Mouse (Mus musculus) gastrocnemius, postnatal 4 days (tissue): Measurements from ENCODE around the gene Fat3. TPM values are rescaled to one million over a fixed set of nuclear protein-coding genes. Genes with fewer than 3 reads are reported as not detected.

Source experiments
- DNase-seq, 2 experiments: peaks; one replicate each; pipeline ENCODE4 v3.0.0; 2021 to 2022; ENCODE audit warnings: low spot score in 2 of 2, mixed read lengths in 2 of 2
- total RNA-seq, 2 experiments: library from RNA; stranded (reverse); gene quantifications; 2 replicates each; pipeline ENCODE4 v1.2.3; 2021

The Fat3 gene
- total RNA-seq, 2 experiments from 2014 or later = 4.1 to 5.6 TPM

DNA sequence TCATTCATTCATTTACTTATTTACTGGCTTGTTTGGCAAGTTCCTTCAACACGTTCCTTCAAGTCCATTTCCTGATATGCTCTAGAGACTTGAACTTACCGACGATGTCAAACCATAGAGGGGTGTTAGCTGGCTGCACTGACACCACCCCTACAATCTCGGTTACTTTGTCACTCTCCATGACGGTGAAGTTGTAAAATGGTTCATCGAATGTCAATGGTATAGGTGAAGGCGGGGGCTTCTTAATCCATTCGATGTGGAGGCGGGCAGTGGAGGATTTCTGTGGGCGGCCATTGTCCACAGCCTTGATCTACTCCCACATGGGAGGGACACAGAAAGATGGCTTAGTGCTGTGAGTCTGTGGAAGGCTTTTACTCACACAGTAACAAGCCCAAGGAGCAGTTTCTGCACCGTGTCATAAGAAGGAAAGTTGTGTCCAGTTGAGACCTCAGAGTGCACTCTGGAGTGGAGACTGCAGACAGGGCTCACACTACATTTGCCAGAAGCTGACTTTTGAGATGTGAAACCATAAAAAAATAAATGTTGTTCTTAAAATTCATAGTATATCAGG is 471.3 kb downstream of the Fat3 start:
- no peak for DNase-seq

DNA sequence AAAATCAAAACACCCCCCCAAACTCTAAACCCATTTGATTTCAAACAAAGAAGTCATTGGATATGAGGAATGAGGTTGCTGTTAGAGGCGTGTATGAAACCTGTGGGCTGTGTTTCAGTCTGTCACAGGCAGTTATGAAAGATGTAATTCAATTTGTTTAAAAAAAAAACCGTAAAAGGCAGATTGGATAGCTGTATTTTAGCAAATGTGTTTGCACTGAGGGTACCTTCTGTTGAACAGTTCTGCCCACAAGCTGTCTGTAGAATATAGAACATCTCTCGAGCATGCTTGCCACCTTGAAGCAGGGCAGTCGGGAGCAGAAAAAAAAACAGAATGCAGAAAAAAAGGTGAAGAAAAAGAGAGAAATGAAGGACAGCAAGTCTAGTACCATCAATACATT is 472.0 kb downstream of the Fat3 start:
- DNase-seq = no peak

DNA sequence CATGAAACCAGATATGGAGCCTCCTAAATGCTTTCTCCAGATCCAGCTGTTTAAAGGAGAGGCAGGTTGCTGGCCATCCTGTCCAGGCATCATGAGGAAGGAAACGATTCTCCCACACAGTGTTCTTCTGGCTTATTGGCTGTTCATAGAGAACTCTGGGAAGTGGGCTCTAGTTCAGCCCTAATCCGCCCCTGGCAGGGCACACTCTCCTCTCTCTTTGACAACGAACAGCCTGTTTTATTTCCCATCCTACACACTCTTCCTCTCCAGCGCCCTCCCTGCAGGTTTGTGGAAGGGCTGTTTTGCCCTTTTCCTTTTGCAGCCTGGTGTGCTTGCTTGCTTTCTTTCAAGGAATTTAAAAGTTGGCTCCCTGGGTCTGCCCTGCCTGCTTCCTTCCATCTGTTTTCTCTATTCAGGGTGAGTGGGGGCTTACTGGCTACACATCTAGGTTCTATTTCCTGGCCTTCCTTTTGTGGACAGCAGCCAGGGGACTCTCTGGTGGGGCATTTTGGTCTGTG is 472.6 kb downstream of the Fat3 start:
- peak in 1 of 2 experiments; percentile 37 for DNase-seq

DNA sequence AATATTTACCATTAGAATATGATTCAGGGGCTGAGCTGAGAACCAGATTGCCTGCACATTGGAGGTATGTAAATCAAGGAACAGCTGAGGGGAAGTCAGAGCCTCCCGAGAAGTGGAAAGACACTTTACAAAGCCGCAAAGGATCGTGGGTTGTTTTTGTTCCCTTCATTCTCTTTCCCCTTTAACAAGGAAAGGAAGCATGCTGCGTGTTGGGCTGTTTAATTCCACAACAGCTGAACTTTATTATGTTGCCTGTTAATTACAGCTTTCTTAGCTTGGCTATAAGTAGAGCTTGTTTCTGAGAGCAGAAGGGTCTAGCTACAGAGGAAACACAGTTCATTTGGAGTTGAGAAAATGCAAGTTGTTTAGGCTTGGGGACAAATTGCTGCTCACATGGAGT is 475.0 kb downstream of the Fat3 start:
- DNase-seq = no peak

DNA sequence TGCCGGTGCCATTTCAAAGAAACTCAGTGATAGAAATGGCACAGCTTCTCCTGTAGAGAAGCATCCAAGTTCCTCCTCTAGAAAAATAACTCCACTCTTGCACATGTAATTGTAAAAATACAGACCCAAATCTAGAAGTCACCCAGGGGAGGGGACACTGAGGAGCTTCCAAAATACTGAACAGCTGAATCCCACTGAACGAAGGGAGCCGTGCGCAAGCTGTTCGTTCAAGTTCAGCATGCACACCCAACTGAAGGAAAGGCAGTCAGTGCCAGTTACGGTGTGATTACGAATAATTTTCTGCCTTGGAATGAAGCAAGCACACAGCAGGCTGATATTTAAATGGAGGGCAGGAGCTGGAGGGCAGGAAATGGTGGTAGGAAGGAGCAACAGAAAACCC is 476.4 kb downstream of the Fat3 start:
- DNase-seq = no peak

DNA sequence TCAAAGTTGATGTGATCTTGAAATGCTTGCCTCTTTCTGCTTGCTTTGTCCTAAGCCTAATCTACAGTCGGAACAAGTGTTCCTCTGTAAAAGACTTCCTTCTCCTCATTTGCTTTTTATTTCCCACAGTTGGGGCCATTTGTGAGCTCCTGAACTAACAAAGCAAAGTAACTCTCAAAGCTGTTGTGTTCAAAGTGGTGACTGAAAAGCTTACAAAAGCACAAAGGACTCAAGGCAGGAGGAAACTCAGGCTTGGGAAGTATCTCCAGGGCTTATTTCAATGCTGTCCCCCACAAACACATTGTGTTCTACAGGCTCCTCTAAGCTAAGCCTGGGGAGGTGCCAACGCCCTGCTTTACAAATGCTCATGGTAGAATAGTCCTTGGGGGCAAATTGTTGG is 487.0 kb downstream of the Fat3 start:
- DNase-seq = no peak

DNA sequence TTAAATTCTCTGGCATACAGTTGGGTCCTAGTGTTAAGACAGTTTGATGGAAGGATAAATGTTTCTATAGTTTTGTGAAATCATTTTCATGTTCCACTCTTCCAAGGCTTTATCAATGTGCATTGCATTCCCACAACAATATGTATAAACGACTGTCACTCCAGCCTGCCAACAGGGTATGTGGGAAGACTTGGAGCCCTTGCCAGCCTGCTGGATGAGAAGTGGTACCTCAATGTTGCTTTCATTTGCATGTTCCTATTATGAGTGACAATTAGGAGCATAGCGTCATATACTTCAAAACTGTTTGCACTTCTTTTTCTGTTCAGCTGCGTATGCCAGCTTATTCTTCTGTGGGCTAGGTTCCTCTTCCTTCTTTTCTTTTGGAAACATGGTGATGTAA is 489.7 kb downstream of the Fat3 start:
- no peak for DNase-seq

DNA sequence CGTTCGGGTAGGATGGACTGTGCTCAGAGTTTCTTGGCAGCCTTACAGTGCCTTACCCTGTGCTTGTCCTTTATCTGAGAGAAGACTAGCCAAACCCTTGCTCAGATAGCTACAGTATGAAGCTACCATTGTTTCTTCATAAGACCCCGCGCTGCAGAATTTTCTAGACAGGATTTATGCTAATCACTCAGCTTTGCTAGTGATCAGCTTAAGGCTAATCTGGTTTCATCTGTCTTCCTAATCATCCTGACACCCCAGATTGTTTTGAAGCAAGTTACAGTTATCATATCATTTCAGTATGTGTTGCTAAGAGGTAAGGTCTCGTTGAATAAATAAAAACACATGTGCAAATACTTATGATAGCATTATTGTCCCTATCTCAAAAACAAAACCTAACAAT is 493.6 kb downstream of the Fat3 start:
- DNase-seq = no peak

DNA sequence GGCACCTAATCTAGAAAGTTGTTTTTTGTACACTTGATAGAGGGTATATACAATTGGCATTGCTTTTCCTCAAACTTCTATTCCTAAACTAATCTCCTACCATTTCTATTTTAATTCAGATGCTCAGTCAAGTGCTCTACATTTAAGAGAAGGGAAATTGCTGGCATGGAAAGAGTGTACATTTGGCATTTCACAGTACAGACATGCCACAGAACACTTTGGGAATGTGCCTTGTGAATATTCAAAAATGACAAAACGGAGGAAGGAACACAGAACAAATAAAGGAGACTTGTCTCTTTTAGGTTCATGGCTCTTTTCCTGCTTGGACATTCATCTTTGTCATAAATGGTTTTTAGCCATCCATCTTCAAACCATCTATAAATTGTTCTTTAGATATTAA is 498.1 kb downstream of the Fat3 start:
- DNase-seq = no peak

DNA sequence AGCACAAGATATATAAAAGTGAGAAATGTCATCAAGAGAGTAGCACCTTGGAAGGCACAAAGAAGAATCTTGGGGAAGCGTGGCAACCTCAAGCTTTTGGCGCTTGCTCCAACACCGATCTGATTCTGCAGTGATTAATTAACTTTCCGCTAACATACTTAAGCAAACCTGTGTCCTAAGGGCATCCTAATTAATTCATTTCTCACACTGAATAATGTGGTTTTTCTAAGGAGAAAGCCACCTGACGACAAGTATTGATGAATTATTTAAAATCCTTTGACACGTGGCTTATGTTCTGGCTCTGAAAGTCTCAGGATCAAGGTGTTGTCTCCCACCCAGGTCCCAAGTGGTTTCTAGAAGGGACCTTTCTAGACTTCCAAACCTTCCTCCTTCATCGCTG is 506.3 kb downstream of the Fat3 start:
- DNase-seq = no peak

DNA sequence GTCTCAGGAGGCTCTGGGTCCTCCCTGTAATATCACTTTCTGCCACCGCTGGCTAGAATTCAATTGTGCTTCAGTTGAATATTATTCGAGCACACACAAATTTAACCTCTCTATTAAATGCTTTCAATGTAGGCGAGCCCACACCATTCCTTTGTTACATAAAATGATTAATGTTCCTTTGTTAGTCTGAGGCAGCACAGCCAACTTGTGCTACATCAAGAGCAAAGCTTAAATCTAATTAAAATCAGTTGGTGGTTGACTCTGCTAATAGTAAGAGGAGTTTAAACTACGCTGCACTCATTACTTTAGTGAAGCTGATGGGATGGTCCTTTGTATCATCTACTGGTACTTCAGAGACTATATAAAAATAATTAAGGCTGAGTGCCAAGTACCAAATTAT is 506.9 kb downstream of the Fat3 start:
- no peak for DNase-seq

DNA sequence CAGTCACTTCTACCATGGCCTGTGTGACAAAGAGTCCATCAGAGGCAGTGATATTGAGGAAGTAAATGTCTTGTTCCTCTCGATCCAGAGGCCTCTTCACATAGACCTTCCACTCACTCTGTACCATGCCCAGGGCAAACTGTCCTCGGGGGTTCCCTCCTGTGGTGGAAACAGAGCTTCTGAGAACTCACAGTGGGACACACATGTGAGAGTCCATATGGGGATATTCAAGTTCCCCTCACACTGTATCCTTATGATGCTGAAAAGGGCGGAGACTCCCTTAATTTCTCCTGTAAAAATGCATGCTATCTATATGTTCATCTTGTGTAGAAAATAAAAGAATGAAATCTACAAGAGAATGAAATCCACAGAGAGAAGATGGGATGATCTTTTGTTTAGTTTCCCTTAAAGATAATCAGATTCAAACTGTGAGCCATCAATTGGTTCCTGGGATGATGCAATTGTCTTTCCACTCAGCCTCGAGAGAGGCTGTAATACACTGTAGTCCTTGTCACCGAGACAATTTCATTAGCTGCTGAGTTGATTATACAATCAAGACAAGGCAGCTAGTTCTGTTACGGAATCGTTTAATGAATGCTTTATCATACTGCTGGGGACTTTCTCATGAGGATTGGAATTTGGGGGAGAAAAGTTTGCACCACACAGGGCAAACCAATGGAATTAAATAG is 508.8 kb downstream of the Fat3 start:
- DNase-seq = no peak

DNA sequence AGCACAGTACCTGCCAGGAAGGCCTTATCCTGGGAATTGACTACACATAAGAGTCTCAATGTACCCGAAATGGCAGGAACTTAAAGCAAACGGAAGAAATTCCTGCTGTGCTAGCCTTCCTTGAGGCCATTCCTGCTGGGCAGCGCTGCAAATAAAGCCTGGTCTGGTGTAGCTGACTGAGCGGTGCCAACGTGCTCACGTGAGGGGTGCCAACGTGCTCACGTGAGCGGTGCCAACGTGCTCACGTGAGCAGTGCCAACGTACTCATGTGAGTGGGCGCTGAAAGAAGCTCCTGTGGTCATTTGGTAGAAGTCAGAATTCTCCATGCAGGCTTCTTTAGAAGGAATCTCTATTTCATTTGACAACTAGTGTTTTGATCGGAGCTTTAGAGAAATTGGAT is 522.8 kb downstream of the Fat3 start:
- DNase-seq = no peak

DNA sequence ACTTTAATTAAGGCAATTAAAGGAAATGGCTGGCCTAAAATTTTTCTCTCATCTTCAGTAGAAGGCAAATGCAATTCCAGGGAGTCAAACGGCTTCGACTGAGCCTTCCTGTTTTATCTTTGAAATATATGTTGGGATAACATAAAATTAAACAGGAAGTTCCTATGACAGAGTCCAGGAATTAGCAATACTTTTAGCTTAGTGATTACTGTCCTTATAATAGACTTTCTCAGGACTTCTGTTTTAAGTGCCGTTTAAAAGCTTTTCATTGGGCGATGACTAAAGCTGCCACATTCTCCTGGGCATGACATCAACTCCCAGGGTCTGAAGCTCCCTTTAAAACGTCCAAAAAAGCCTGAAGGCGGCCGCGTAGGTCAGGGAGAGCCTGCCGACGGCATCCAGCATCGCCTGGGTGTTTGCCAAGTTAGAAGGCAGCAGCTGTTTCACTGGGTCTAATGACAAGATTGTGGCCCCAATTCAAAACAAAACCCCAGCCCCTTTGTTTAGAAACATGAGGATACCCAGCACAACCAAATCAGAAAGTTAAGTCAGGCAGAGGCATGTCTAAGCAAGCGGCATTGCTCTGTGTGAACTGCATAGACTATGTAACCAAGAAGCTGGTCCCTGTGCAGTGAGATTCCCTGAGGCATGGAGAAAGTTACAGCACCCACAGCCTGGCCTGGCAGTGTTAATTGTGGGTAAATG is 524.0 kb downstream of the Fat3 start:
- DNase-seq = peak in 1 of 2 experiments; percentile 36

DNA sequence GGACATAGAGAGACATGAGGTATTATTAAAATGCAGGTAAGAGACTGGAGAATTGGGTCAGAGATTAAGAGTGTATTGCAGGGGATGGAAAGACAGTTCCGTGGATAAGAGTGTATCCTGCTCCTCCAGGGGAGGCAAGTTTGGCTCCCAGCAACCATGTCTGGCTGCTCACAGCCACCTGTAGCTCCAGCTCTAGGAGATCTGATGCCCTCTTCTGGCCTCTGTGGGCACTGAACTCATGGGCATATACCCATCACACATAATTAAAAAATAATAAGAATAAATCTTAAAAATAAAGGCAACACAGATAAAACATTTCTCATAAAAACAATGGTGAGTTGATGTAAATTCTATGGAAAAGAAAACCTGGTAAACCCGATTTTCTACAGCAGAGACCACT is 525.1 kb downstream of the Fat3 start:
- DNase-seq = no peak

DNA sequence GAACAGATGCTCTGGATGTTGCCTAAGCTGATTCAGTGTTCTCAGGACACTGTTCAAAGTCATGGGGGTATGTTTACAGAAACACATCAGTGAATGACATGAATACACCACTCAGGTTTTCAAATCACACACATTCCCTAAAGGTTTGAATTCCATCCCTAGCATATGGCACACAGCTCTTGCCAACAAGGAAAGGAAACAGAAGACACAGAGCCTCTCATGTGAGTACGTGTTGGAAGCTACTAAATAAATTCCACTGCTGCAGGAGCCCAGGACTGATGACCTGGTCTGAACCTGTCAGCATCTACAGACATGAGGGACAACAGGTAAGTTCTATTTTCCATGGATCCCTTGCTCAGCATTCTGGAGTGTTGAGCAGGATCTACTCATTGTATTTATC is 528.9 kb downstream of the Fat3 start:
- no peak for DNase-seq

DNA sequence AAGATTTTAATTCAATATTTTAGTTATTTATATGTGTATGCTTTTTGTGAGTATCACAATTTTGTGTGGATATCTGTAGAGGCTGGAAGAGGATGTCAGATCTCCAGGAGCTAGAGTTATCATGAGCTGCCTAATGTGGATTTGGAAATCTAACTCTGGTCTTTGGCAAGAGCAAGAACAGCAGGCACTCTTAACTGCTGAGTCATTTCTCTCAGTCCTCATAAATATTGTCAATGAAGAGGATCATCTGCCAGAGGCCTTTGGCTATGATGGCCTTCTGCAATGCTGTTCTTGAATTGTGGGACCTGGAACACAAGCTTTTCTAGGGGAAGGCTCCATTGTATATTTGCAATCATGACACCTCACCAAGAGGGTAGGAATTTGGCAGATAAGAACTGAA is 529.7 kb downstream of the Fat3 start:
- no peak for DNase-seq

DNA sequence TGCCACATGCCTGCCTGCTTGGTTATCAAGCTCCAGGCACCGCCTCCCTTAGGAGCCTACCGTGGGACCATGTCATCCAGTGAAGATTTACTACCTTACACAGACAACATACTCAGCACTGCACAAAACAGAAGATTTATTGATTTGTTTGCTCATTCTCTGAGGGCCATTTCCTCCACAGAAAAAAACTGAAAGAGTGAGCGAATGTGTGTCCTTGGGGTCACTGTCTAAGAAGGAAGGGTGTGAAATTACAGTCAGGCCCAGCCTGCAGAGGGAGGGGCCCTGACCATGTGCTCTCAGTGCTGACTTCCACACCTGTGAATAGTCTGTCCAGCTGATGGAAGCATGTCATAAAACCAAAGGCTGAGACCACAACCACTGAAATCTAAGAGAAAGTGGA is 536.9 kb downstream of the Fat3 start:
- no peak for DNase-seq

DNA sequence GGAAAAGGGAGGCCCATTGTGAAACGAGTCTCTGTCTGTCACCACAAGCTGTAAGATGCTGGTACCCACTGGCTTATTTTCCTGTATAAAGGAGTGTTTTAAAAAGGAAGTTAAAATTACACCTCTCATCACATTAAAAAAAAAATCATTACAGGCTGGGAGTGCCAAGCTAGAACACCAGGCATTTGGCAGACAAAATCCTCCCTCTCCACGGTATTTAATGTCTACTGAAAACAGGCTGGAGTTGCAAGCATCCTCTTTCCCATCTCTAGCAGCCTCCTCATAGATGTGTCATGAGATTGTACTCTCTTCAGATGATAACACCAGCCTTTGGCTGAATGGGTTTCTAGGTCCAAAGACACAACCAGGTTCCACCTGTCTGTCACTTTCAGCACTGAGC is 538.2 kb downstream of the Fat3 start:
- DNase-seq = no peak

DNA sequence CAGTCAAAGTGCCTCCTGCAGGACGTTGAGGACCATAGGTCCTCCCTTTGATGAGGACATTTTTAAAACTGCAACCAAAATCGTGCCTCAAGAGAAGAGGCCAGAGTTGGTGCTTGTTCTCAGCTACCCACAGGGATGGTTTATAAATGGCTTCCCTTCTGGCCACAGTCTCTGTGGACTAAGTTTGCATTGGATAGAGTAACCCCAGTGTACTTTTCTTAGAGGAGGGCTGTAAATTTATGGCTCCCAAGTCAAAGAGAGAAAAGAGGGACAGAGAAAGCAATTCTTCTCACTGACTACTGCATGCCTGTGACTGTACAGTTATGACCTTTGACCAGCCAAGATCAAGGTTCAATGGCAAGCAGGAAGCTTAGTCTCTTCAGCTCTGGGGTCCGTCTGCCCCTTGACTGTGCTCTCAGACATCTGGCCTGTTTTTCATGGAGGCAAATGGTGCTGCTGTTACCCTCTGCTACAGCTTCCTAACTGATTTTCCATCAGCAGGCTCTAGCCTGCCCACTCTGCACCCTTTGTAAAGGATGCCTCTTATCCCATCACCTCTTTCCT is 542.8 kb downstream of the Fat3 start:
- no peak for DNase-seq

DNA sequence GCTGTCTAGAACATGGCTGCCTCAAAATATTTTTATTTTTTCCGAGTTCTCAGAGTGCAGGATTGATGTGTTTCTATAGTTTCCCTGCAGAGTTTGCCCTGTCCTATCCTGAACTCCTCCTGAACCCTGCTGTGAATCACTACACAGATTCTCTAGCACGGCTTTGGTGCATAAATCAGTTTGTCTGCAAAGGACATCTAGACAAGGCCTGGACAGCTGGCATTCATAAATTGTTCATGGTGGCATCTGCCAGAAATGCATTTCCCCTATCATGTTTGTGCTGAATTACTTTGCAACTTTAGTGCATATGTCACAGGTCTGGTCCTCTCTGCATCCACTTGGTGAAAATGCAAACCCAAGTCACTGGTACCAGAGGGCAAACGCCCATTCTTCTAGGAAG is 543.3 kb downstream of the Fat3 start:
- DNase-seq = no peak

DNA sequence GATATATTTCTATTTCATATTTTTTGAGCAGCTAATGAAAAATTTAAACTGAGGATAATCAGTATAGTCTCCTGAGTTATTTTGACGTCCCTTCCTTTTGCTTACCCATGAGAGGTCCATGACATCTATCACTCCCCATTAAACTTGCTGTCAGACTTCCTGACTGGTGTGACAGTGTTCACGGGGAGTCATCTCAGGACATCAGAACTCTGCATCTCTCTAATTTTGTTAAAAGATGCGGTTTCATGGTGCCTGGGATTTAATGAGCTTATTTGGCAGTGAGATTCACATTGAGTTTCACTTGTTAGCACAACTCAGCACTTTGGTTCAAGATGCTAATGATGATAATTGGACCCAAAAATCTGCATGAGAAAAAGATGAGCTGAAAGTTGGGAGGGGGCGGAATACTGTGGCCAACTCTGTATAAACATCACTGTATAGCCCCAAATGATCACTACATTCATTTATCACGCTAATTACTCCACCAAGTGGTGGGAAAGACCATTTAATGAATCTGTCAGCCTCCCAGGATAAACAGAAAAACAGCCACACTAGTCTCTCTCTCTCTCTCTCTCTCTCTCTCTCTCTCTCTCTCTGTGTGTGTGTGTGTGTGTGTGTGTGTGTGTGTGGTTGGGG is 545.8 kb downstream of the Fat3 start:
- DNase-seq = no peak
